Mouse (Mus musculus): ENCODE data around the gene Il1r2. TPM values are rescaled to one million over a fixed set of nuclear protein-coding genes. Genes with fewer than 3 reads are reported as not detected.
A peak's percentile ranks its signal among the peaks of the same experiment; 100 is the strongest.

The Il1r2 gene
- polyA plus RNA-seq, 1 experiment from 2014 or later, result 0.48 TPM

DNA sequence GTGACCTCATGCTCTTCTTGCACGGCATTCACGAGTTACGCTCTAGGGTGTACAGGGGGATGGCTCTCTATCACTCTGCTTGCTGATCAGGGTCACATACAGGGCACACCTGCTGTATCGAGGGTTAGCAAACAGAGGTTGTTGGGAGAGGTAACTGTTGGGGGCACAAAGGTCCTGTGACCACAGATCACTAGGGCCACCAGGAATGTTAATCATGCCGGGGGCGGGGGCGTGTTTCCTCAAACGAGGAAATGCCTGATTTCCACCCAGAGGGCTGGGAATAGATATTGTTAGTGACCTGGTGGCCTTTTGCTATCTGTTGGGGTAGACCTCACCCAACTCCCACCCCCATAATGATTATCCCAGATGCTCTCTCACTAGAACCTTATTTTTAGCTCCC lies 93.7 kb downstream of the Il1r2 start:
- Histone ChIP-seq H3K27me3 (ENCODE audit: insufficient read depth, poor library complexity, severe bottlenecking) (no peaks in the 10 kb centered on the region), H3K27ac (no peak overlapping the region), H3K9me3 (no peaks in the 10 kb centered on the region), H3K4me3 (no peak overlapping the region), H3K4me1 (no peaks in the 10 kb centered on the region), H3K36me3 (no peaks in the 10 kb centered on the region)
- 76% methylated on average over 8 of the region's 8 CpGs for WGBS
- no peak for DNase-seq (ENCODE audit: low spot score)

DNA sequence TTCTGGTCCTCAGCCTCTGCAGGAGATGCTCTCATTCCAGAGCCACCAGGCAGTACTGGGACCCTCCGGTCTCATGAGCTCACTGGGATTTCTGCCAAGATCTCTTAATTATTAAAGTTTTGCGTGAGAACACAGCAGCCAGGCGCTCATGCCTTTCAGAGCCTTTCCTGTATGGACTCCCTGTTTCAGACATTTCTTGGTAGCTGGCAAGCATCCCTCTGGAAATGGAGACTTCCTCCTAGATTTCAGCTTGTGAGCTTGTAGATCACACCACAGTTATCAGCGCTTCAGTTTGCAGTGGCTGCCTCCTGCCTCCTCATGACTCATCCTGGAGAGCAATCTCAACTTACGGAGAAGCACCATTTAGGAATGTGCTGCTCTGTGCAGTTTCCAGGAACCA lies 98.0 kb downstream of the Il1r2 start:
- H3K27ac ChIP-seq, result no peak overlapping the region
- no peak overlapping the region for H3K4me3 ChIP-seq
- H3K27me3 ChIP-seq (ENCODE audit: insufficient read depth, poor library complexity, severe bottlenecking), result no peaks in the 10 kb centered on the region
- H3K9me3 ChIP-seq, result no peaks in the 10 kb centered on the region
- peaks cover 8% of the 10 kb centered on the region for H3K4me1 ChIP-seq
- no peak for DNase-seq (ENCODE audit: low spot score)
- WGBS, result 60% methylated on average over 5 of the region's 5 CpGs
- H3K36me3 ChIP-seq, result no peaks in the 10 kb centered on the region

DNA sequence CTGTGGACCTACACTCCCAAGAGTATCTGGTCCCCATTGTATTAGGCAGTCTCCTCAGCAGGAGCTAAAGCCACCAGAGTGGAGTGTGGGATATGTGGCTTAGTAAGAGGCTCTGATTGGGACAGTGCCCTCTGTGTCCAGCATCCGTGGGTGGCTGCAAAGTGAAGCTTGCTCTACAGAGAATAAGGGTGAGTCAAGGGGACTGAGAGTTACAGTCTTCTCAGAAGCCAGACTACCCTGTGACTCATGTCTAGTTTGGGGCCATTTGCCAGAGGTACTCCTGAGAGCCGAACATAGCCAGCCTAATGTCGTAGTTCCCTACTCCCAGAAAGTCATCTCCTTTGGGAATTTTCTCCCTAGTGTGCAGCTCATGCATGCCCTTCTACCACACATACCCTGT lies 100.3 kb downstream of the Il1r2 start:
- H3K4me3 ChIP-seq, result no peak overlapping the region
- no peaks in the 10 kb centered on the region for H3K36me3 ChIP-seq
- 64% methylated on average over 3 of the region's 3 CpGs for WGBS
- H3K4me1 ChIP-seq, result peaks cover 8% of the 10 kb centered on the region
- DNase-seq (ENCODE audit: low spot score), result no peak
- no peaks in the 10 kb centered on the region for H3K27me3 ChIP-seq (ENCODE audit: insufficient read depth, poor library complexity, severe bottlenecking)
- no peaks in the 10 kb centered on the region for H3K9me3 ChIP-seq
- peak overlapping the region; percentile 29; the same call in 1 of the 2 replicates for H3K27ac ChIP-seq

Other genes starting within 250 kb of the Il1r2 start
- 19.0 and 24.7 TPM in 2 replicates for gene Map4k4, start 173.2 kb upstream of the Il1r2 start, polyA plus RNA-seq (2016; fragmentation: Nextera tagmentation; extraction: Ambion mirVana)
- gene Il1r1, start 151.0 kb downstream of the Il1r2 start, polyA plus RNA-seq (2016; fragmentation: Nextera tagmentation; extraction: Ambion mirVana), result 6.3 and 12.9 TPM in 2 replicates

Measured in heart, embryonic 10.5 days (tissue).